Mouse (Mus musculus): ENCODE data around the gene Incenp. TPM values are rescaled to one million over a fixed set of nuclear protein-coding genes. Genes with fewer than 3 reads are reported as not detected.

Incenp gene
- 91.4 and 139 TPM in 2 replicates for polyA plus RNA-seq (2012; rRNA removed)

GRCm38 (mm10) chr19:9899072-9899779, at the start of gene Incenp:
TSS of gene Incenp (minus strand) at chr19:9899551.

GRCm38 (mm10) chr19:9847262-9847661, 52.1 kb downstream of the Incenp start, which contains the start of gene Scgb2a2:
TSS of gene Scgb2a2 (plus strand) at chr19:9847562.

Other genes starting within 250 kb of the Incenp start
- gene Scgb2a2, start 52.0 kb downstream of the Incenp start, polyA plus RNA-seq (2012; rRNA removed): not detected in 2 replicates
- 799 and 1,094 TPM in 2 replicates for gene Fth1, start 81.0 kb upstream of the Incenp start, polyA plus RNA-seq (2012; rRNA removed)
- 0.52 and 1.3 TPM in 2 replicates for gene Best1, start 102.1 kb upstream of the Incenp start, polyA plus RNA-seq (2012; rRNA removed)
- gene Rab3il1, start 102.1 kb upstream of the Incenp start, polyA plus RNA-seq (2012; rRNA removed): 30.2 and 36.5 TPM in 2 replicates
- 8.3 and 14.5 TPM in 2 replicates for gene Fads3, start 142.0 kb upstream of the Incenp start, polyA plus RNA-seq (2012; rRNA removed)
- gene Fads2, start 202.2 kb upstream of the Incenp start, polyA plus RNA-seq (2012; rRNA removed): 136 and 152 TPM in 2 replicates